Mouse (Mus musculus): ENCODE data around the gene Plekhb1. TPM values are rescaled to one million over a fixed set of nuclear protein-coding genes. Genes with fewer than 3 reads are reported as not detected.
A peak's percentile ranks its signal among the peaks of the same experiment; 100 is the strongest.

The Plekhb1 gene
- 7.0 and 9.7 TPM in 2 replicates for polyA plus RNA-seq (2012; rRNA removed)

DNA sequence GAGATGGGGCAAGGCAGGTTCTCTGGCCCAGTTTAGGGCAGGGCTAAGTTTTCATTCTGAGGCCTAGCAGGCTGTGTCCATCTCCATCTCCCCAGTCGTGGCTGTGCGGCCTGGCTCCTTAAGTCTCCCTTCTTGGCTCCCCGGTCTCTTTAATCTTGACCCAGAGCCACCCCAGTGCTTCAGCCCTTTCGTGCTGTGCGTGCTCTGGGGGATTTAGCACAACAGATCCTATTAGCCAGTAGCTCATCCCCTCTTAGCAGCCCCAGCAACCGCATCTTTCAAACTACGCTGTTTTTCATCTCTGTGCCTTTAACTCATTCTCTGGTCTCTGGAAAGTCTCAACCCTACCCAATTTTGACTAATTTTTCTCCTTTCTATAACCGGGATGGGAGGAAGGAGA is at the start of gene Plekhb1:
Gene Plekhb1, minus strand, starts transcription at position 184 of the 400 bp plus-strand sequence.
- TF ChIP-seq POLR2A (IDR thresholded peaks at IDR 0.05; ENCODE audit: borderline replicate concordance, extremely low read depth, insufficient read depth, insufficient read length, poor library complexity, severe bottlenecking), result no peak
- no peak for DNase-seq (ENCODE audit: low read depth)

DNA sequence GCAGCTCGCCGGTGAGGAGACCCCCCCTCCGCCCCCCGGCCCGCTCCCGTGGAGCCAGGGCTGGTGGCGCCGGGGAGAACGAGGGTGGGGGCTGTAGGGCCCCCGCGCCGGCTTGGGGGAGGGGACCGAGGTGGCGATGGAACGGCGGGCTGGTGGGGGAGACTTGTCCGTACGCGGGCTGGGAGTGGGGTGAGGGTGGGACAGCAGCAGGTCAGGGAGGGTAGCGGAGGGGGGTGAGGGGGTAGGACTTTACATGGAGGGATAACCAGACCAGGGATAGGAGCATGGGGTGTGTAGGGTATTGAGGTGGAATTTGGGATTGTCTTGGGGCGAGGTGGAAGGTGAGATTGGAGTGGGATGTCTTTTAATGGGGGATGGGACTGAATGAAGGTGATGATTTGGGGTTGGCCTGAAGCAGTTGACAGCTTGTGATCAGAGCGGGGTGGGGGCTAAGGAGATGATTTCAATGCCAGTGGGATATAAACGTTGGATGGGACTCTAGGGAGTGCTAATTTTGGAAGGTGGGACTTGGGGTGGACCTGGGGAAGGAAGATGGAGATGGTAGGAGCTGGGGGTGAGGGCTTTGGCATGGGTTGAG is 44.8 kb upstream of the Plekhb1 start:
- TF ChIP-seq CTCF (IDR thresholded peaks at IDR 0.05; ENCODE audit: borderline replicate concordance, extremely low read depth, insufficient read depth, insufficient read length) (no peak), POLR2A (IDR thresholded peaks at IDR 0.05; ENCODE audit: borderline replicate concordance, extremely low read depth, insufficient read depth, insufficient read length, poor library complexity, severe bottlenecking) (no peak)
- DNase-seq (ENCODE audit: low read depth), result no peak

DNA sequence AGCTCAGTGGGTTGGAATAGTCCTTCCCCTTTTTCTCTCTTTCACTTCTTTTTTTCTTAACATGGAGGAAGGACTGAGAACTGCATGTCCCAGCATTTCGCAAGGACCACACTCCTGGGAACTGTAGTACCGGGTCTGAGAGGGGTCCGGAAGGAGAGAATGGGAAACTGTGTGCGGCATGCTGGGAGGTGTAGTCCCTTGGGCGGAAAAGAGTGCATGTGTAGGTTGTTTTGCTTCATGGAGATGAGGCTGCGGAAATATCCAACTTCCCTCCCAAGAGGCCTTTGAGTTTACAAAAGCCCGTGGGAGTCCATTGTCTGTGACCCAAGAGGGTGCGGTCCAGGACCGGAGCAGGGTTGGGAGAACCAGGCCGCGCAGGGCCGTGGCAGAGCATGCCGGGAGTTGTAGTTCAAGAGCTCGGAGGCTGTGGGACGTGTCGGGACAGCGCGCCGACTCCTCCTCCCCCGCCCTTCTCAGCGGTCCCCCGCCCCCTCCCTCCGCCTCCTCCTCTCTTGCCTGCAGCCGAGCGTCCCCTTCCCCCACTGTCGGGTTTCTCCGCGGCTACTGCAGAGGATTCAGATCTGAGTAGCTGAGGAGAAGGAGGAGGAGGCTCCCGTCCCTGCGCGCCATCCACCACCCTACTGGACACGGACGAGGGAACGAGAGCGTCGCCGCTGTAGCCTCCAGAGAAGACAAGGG is 44.1 kb upstream of the Plekhb1 start, which contains the start of gene Fam168a:
Gene Fam168a, plus strand, starts transcription at position 493 of the 699 bp plus-strand sequence.
- peak; percentile 4; the same call in 1 of the 2 replicates for TF ChIP-seq CTCF (IDR thresholded peaks at IDR 0.05; ENCODE audit: borderline replicate concordance, extremely low read depth, insufficient read depth, insufficient read length)
- peak; percentile 77; the same call in 1 of the 2 replicates for TF ChIP-seq POLR2A (IDR thresholded peaks at IDR 0.05; ENCODE audit: borderline replicate concordance, extremely low read depth, insufficient read depth, insufficient read length, poor library complexity, severe bottlenecking)
- DNase-seq (ENCODE audit: low read depth), result peak; percentile 99

DNA sequence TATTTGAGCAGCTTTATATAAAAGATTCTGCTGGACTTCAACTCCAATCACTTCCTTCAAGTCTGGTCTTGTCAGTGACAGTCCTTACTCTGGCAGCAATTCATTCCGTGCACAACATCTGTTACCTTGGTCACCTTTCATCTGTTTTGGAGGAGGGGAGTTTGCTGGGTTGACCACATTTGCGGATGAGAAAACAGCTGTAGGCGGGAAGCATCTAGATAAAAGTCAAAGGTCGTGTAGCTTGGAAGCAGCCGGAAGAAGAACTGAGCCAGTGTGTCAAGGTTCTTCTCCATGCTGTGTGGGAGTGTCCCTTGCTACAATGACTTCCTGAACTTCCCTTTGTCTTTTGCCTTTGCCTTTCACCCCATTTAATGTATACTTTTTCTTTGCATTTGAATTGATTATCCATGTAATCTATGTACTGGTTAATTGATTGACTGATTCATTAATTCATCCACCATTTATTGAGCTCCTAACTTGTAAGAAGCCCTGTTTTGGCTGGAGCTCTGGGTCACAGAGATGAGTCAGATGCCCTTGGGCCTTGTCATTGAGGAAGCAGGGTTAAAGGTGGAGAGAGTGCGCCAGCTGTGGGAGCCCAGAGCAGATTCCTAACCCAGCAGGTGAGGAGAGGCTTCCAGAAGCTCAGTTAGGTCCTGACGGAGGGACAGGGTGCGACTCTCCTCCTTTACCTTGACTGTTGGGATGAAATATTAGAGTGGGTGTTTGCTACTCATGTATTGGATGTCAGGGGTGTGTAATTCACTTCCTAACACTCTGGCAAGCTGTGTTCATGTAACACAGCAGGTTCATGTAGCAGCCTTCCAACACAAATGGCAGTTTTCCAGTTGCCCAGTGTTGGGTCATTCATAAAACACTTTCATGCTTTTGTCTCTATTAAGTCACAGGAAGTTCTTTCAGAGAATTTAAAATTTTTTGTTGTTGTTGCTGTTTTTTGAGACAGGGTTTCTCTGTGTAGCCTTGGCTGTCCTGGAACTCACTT is 37.9 kb upstream of the Plekhb1 start:
- no peak for DNase-seq (ENCODE audit: low read depth)
- TF ChIP-seq POLR2A (IDR thresholded peaks at IDR 0.05; ENCODE audit: borderline replicate concordance, extremely low read depth, insufficient read depth, insufficient read length, poor library complexity, severe bottlenecking) (no peak), CTCF (IDR thresholded peaks at IDR 0.05; ENCODE audit: borderline replicate concordance, extremely low read depth, insufficient read depth, insufficient read length) (no peak)

DNA sequence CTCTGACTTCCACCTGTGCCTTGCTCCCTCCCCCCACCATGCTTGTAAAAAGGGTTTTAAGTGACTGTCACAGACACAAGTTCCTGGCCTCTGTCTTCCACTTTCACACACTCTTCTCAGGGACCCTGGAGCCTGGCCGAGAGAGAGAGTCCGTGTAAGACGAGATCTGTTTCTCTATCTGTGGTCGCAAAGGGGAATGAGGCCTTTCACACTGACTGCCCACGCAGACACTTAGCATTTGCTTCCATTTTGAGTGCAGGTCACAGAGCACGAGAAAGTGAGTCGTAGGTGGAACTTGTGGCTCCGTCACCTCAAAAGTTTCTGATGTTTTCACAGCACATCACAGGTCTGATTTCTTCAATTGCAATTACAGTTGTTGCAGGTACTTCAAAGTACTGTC is 31.0 kb upstream of the Plekhb1 start:
- no peak for DNase-seq (ENCODE audit: low read depth)
- TF ChIP-seq CTCF (IDR thresholded peaks at IDR 0.05; ENCODE audit: borderline replicate concordance, extremely low read depth, insufficient read depth, insufficient read length) (no peak), POLR2A (IDR thresholded peaks at IDR 0.05; ENCODE audit: borderline replicate concordance, extremely low read depth, insufficient read depth, insufficient read length, poor library complexity, severe bottlenecking) (no peak)

DNA sequence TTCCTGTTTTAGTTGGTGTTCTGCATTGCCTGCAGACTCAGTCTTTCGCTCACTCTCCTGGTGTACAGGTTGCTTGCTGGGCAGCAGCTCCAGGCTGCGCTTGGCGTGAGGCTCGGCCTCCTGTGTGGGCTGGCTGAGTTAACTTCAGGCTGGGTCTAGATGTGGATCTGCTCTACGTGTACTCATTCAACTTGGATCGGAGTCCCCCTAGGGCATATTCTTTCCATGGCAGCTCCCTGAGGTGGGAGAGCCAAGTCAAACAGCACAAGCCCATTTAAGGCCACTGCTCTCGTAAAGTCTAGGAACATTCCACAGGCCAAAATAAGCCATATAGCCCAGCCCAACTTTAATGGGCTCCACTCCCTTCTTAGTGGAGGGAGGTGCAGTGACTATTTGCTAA is 26.3 kb upstream of the Plekhb1 start:
- no peak for DNase-seq (ENCODE audit: low read depth)
- TF ChIP-seq CTCF (IDR thresholded peaks at IDR 0.05; ENCODE audit: borderline replicate concordance, extremely low read depth, insufficient read depth, insufficient read length) (no peak), POLR2A (IDR thresholded peaks at IDR 0.05; ENCODE audit: borderline replicate concordance, extremely low read depth, insufficient read depth, insufficient read length, poor library complexity, severe bottlenecking) (no peak)

DNA sequence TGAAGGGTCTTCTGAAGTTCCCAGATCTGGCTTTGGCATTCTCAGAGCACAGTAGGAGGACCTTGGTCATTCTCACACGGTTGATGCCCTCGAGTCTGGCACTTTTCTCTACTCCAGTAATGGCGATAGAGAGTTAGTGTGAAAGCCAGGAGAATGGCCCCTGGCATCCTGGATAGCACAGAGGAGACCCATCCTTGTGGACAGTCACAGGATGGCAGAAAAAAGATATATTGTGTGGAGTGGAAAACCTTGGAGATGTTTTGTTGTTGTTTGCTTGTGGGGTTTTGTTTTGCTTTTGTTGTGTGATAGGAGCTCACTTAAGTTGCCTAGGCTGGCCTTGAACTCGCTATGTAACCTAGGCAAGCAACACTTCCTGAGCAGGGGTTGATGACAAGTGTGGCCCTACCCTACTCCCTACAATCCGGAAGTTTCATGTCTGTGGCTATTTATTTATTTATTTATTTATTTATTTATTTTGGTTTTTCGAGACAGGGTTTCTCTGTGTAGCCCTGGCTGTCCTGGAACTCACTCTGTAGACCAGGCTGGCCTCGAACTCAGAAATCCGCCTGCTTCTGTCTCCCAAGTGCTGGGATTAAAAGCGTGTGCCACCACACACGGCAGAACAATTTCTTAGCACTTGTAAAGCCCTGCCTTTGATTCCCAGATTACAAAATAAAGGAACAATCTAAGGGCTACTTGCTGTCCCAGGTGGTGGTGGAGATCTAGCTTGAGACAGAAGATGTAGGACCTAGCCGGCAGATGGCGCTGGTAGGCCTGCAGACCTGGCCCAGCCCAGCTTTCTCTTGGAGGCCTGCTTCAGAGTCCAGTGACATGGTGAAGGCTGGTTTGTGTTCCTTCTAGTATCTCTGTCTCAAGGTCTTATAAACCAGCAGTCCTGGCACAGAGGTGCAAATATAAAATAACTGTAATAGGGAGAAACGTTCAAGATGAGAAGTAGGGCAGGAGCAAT is 23.1 kb upstream of the Plekhb1 start:
- peak; percentile 95 for TF ChIP-seq CTCF (IDR thresholded peaks at IDR 0.05; ENCODE audit: borderline replicate concordance, extremely low read depth, insufficient read depth, insufficient read length)
- TF ChIP-seq POLR2A (IDR thresholded peaks at IDR 0.05; ENCODE audit: borderline replicate concordance, extremely low read depth, insufficient read depth, insufficient read length, poor library complexity, severe bottlenecking), result no peak
- peak; percentile 91 for DNase-seq (ENCODE audit: low read depth)

DNA sequence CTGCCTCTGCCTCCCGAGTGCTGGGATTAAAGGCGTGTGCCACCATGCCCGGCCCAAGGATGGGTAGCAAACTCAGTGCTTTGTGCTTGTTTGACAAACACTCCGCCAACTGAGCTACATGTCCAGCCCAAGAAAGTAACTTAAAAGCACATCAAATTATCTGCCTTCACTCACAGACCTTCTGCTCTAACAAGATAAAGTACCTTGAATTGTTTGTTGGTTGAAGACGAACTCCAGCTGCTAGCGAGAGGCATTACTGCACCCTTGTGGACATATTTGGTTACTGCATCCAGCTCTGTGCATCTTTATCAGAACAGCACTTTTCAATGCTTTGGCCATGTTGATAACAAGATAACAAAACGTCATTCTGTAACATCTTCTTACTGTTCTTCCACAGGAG is 22.3 kb upstream of the Plekhb1 start:
- peak; percentile 74 for DNase-seq (ENCODE audit: low read depth)
- TF ChIP-seq CTCF (IDR thresholded peaks at IDR 0.05; ENCODE audit: borderline replicate concordance, extremely low read depth, insufficient read depth, insufficient read length), result peak; percentile 80; the same call in 1 of the 2 replicates
- no peak for TF ChIP-seq POLR2A (IDR thresholded peaks at IDR 0.05; ENCODE audit: borderline replicate concordance, extremely low read depth, insufficient read depth, insufficient read length, poor library complexity, severe bottlenecking)

DNA sequence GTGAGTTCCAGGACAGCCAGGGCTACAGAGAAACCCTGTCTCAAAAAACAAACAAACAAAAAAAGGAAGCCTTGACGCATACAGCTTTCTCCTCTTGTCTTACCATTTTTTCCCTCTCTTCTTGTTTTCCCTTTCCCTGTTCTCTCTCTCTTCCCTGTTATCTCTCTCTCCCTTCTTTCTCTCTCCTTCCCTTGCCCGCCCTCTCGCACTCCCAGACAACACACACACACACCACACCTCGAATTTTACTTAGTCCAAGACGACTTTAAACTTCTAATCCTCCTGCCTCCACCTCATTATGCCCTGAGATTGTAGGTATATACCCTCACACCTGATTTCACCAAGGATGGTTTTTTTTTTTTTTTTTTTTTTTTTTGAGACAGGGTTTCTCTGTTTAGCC is 21.9 kb upstream of the Plekhb1 start:
- DNase-seq (ENCODE audit: low read depth), result no peak
- no peak for TF ChIP-seq CTCF (IDR thresholded peaks at IDR 0.05; ENCODE audit: borderline replicate concordance, extremely low read depth, insufficient read depth, insufficient read length)

DNA sequence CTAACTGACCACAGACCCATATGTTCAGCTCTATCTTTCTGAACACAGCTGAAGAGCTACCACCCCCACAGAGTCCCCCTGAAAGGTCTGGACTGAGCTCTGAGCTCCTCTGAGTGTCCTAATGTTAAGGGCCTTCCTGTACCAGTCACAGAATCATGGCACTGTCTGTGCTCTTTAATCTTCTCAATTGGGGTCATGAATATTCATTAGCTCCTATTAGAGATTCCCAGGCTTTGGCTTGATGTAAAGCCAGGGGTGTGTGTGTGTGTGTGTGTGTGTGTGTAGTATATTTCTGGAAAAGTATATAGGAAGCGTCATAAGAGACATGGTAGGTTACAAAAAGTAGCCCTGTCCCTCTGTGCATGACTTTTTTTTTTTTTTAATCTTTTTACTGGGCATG is 21.0 kb upstream of the Plekhb1 start:
- TF ChIP-seq CTCF (IDR thresholded peaks at IDR 0.05; ENCODE audit: borderline replicate concordance, extremely low read depth, insufficient read depth, insufficient read length), result no peak
- no peak for TF ChIP-seq POLR2A (IDR thresholded peaks at IDR 0.05; ENCODE audit: borderline replicate concordance, extremely low read depth, insufficient read depth, insufficient read length, poor library complexity, severe bottlenecking)
- DNase-seq (ENCODE audit: low read depth), result peak; percentile 57
